Mouse (Mus musculus) lung, postnatal 0 days (tissue): ENCODE measurements at regions not wholly inside any gene's neighbourhood (a gene's known extent, or its start where the extent isn't known, plus 50 kb on each side); places are given as distances from the start of the nearest gene placed in this dataset.

Experiments used
- ATAC-seq: fragments of 200-750 bp; cut with Nextera tagmentation; 2 replicates; pipeline ENCODE4 v1.8.0; 2017; ENCODE audit warnings: moderate library complexity
- DNase-seq: peaks from one replicate; pipeline ENCODE4 v3.0.0-alpha.2; 2016; ENCODE audit warnings: low spot score
- H3K27ac ChIP-seq: fragments of 300-500 bp; sonication (generic); 2 replicates; pipeline ENCODE4 v1.5.1; 2014; ENCODE audit warnings: antibody characterized with exemption, mild to moderate bottlenecking, low read length, mixed read lengths
- H3K27me3 ChIP-seq: fragments of 300-500 bp; sonication (generic); replicated peaks from 2 replicates; pipeline ENCODE4 v1.6.1; 2014; ENCODE audit warnings: low read length, mixed read lengths; ENCODE audit not compliant: insufficient read depth
- H3K36me3 ChIP-seq: fragments of 300-500 bp; sonication (generic); 2 replicates; pipeline ENCODE4 v1.6.1; 2014; ENCODE audit warnings: low read length, mixed read lengths; ENCODE audit not compliant: insufficient read depth
- H3K4me1 ChIP-seq: fragments of 300-500 bp; sonication (generic); 2 replicates; pipeline ENCODE4 v1.6.1; 2014; ENCODE audit warnings: antibody characterized with exemption, low read depth, low read length, mixed read lengths; ENCODE audit not compliant: insufficient read depth
- H3K4me2 ChIP-seq: fragments of 300-500 bp; sonication (generic); replicated peaks from 2 replicates; pipeline ENCODE4 v1.6.1; 2014; ENCODE audit warnings: low read depth, mild to moderate bottlenecking, low read length, moderate library complexity, mixed read lengths
- H3K4me3 ChIP-seq: fragments of 300-500 bp; sonication (generic); 2 replicates; pipeline ENCODE4 v1.5.1; 2014; ENCODE audit warnings: low read depth, low read length
- H3K9ac ChIP-seq: fragments of 300-500 bp; sonication (generic); replicated peaks from 2 replicates; pipeline ENCODE4 v1.6.1; 2014; ENCODE audit warnings: low read depth, mild to moderate bottlenecking
- H3K9me3 ChIP-seq: fragments of 300-500 bp; sonication (generic); 2 replicates; pipeline ENCODE4 v1.6.1; 2016; ENCODE audit warnings: low read length, mixed read lengths
- CTCF ChIP-seq: IDR thresholded peaks from 2 replicates; pipeline ENCODE4 v1.5.1; 2016; ENCODE audit warnings: antibody characterized with exemption, mild to moderate bottlenecking
- EP300 ChIP-seq: IDR thresholded peaks from 2 replicates; pipeline ENCODE4 v1.6.1; 2016; ENCODE audit warnings: antibody characterized with exemption, mild to moderate bottlenecking, control low read depth
- WGBS: fragments of 180-500 bp; shearing (Covaris S2); extraction: QIAGEN DNeasy Blood & Tissue Kit; methylation state at CpG from one replicate; pipeline ENCODE4 v1.1.7; 2014; 5-methylcytosine and 5-hydroxymethylcytosine counted together

DNA sequence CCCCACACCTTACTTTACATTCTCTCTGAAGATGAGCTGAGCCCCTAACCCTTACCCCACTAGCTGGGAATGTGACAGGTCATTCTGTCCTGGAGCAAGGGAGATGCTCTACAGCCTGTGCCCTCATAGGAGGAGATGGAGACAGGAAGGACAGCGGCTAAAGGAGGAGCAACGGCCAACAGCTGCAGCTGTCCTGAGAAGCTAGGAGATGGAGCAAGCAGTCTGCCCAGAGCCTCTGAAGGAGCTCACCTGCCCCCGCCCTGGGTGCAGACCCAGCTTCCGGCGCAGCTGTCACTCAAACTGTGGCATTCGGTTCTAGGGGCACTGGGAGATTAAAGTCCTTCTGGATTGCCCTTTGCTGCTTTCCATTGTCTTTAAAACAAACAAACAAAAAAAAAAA, 69.6 kb downstream of the 1700001O22Rik start:
- Histone ChIP-seq H3K4me3 (no peak overlapping the region), H3K27me3 (no peaks in the 10 kb centered on the region), H3K27ac (no peak overlapping the region), H3K4me2 (no peak overlapping the region), H3K36me3 (no peaks in the 10 kb centered on the region), H3K9ac (no peak overlapping the region), H3K4me1 (no peaks in the 10 kb centered on the region), H3K9me3 (no peaks in the 10 kb centered on the region)
- no peak for DNase-seq
- no peak for TF ChIP-seq EP300
- TF ChIP-seq CTCF = no peak
- 28% methylated on average over 6 of the region's 6 CpGs for WGBS
- ATAC-seq = no peak

- Histone ChIP-seq H3K27me3 (no peaks in the 10 kb centered on the region), H3K36me3 (no peaks in the 10 kb centered on the region), H3K9me3 (no peaks in the 10 kb centered on the region), H3K4me3 (no peak overlapping the region), H3K9ac (no peak overlapping the region), H3K4me2 (no peak overlapping the region), H3K27ac (no peak overlapping the region), H3K4me1 (no peaks in the 10 kb centered on the region)
- no peak for DNase-seq
- 94% methylated on average over 5 of the region's 5 CpGs for WGBS
- ATAC-seq = no peak
- TF ChIP-seq EP300 (no peak), CTCF (no peak)
Measured at GRCm38 (mm10) chr2:30731832-30732231, 71.6 kb downstream of the 1700001O22Rik start.

GRCm38 (mm10) chr2:30727948-30728347, 75.5 kb downstream of the 1700001O22Rik start:
- no peak for DNase-seq
- Histone ChIP-seq H3K27ac (no peak overlapping the region), H3K4me1 (peaks cover 6% of the 10 kb centered on the region; the same call in 1 of the 2 replicates), H3K4me2 (no peak overlapping the region), H3K4me3 (no peak overlapping the region), H3K9me3 (no peaks in the 10 kb centered on the region), H3K9ac (no peak overlapping the region), H3K27me3 (no peaks in the 10 kb centered on the region), H3K36me3 (no peaks in the 10 kb centered on the region)
- TF ChIP-seq EP300 = no peak
- no peak for TF ChIP-seq CTCF
- WGBS = 82% methylated on average over 6 of the region's 6 CpGs
- ATAC-seq = no peak

GRCm38 (mm10) chr2:30725601-30726489, 77.6 kb downstream of the 1700001O22Rik start:
- TF ChIP-seq EP300 (no peak), CTCF (peak; percentile 53)
- DNase-seq (peak; percentile 68), ATAC-seq (peak; percentile 58)
- peak overlapping the region; percentile 54 for H3K4me2 ChIP-seq
- H3K9me3 ChIP-seq = no peaks in the 10 kb centered on the region
- peak overlapping the region; percentile 43; the same call in 1 of the 2 replicates for H3K9ac ChIP-seq
- H3K27me3 ChIP-seq = no peaks in the 10 kb centered on the region
- 16% methylated on average over 38 of the region's 38 CpGs for WGBS
- 0 out of 2 replicates have a peak overlapping the region, but pooled peaks have one; percentile 20 for H3K4me3 ChIP-seq
- peaks cover 18% of the 10 kb centered on the region for H3K4me1 ChIP-seq
- no peaks in the 10 kb centered on the region for H3K36me3 ChIP-seq
- H3K27ac ChIP-seq = no peak overlapping the region; the same call in 1 of the 2 replicates

GRCm38 (mm10) chr2:30725186-30725585, 78.3 kb downstream of the 1700001O22Rik start:
- TF ChIP-seq EP300 (no peak), CTCF (no peak)
- no peaks in the 10 kb centered on the region for H3K9me3 ChIP-seq
- 0 out of 2 replicates have a peak overlapping the region, but pooled peaks have one; percentile 43 for H3K9ac ChIP-seq
- H3K4me3 ChIP-seq = no peak overlapping the region
- no peak overlapping the region; the same call in 1 of the 2 replicates for H3K27ac ChIP-seq
- no peak for ATAC-seq
- H3K36me3 ChIP-seq = no peaks in the 10 kb centered on the region
- 65% methylated on average over 10 of the region's 10 CpGs for WGBS
- H3K27me3 ChIP-seq = no peaks in the 10 kb centered on the region
- peak overlapping the region; percentile 54 for H3K4me2 ChIP-seq
- H3K4me1 ChIP-seq = peaks cover 22% of the 10 kb centered on the region
- no peak for DNase-seq

- no peak overlapping the region for H3K9ac ChIP-seq
- DNase-seq (no peak), ATAC-seq (no peak)
- no peaks in the 10 kb centered on the region for H3K36me3 ChIP-seq
- no peak for TF ChIP-seq EP300
- no peak for TF ChIP-seq CTCF
- no peak overlapping the region for H3K4me3 ChIP-seq
- H3K9me3 ChIP-seq = no peaks in the 10 kb centered on the region
- H3K4me1 ChIP-seq = peaks cover 29% of the 10 kb centered on the region
- no peak overlapping the region for H3K4me2 ChIP-seq
- H3K27me3 ChIP-seq = no peaks in the 10 kb centered on the region
- no peak overlapping the region for H3K27ac ChIP-seq
Measured at GRCm38 (mm10) chr2:30724521-30724920, 78.9 kb downstream of the 1700001O22Rik start.
